Mouse (Mus musculus): Measurements from ENCODE around the gene Prokr2. TPM values are rescaled to one million over a fixed set of nuclear protein-coding genes. Genes with fewer than 3 reads are reported as not detected.

Gene Prokr2
- 1 to 10 TPM; 2.8 to 3.7 TPM for total RNA-seq (2021)

DNA sequence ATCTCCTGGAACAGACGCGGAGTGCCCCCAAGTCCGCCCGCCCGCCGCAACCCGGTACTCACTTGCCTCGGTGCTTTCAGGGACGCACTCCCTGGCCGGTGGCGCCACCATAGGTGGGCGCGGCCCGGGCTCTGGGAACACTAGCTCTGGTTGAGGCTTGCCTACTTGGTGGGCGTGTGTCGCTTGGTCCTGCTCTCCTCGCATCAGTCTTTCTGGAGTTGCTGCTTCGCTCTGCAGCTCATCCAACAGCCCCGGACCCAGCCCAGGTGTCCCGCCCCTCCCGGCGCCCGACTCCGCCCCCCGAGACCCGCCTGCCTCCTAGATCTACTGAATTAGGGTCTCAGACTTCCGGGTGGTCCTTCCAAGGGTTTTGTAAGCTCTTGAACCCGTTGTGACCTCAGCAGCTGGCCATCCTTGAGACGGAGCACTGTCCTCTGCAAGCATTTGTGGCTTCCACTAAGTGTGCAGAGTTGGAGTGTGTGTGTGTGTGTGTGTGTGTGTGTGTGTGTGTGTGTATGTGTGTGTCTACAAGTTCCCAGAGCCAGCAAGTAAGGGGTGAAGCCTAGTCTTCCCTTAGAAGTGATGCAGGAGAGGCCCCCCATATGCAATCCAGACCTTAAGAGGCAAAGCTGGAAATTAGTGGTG is at the start of gene Prokr2:
Prokr2 (minus strand) TSS at position 254 of the 645 bp plus-strand sequence.
- DNase-seq (ENCODE audit: extremely low spot score in 1 of 2, low spot score in 1 of 2) = no peak

- DNase-seq (ENCODE audit: extremely low spot score in 1 of 2, low spot score in 1 of 2) = no peak
These were observed 42.1 kb upstream of the Prokr2 start for GRCm38 (mm10) chr2:132427160-132427941.

GRCm38 (mm10) chr2:132425576-132425975 is 40.3 kb upstream of the Prokr2 start:
- no peak for DNase-seq (ENCODE audit: extremely low spot score in 1 of 2, low spot score in 1 of 2)

GRCm38 (mm10) chr2:132423411-132424047 is 38.3 kb upstream of the Prokr2 start:
- no peak for DNase-seq (ENCODE audit: extremely low spot score in 1 of 2, low spot score in 1 of 2)

GRCm38 (mm10) chr2:132422846-132423245 is 37.6 kb upstream of the Prokr2 start:
- no peak for DNase-seq (ENCODE audit: extremely low spot score in 1 of 2, low spot score in 1 of 2)

DNA sequence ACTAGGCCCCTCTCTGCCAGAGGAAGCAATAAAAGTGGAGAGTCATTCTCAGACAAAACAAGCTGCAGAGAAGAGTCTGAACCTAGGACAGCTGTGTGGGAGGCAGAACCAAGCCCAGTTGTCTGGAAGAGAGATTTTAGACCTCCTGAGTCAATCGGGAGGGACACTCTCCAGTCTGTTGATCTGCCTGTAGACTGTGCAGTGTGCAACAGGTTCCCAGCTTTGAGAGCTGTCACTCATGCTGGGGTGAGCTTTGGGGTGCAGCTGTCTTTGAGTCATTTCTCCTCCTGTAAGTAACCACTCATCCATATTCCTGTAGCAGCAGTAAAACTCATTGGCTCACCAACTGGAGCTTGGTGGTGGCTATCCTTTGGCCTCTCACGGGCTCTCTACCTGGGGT is 33.2 kb upstream of the Prokr2 start:
- no peak for DNase-seq (ENCODE audit: extremely low spot score in 1 of 2, low spot score in 1 of 2)

- no peak for DNase-seq (ENCODE audit: extremely low spot score in 1 of 2, low spot score in 1 of 2)
These were observed 24.9 kb upstream of the Prokr2 start for GRCm38 (mm10) chr2:132410126-132410525.

GRCm38 (mm10) chr2:132398136-132398535 is 12.9 kb upstream of the Prokr2 start:
- no peak for DNase-seq (ENCODE audit: extremely low spot score in 1 of 2, low spot score in 1 of 2)

- no peak for DNase-seq (ENCODE audit: extremely low spot score in 1 of 2, low spot score in 1 of 2)
These were observed 10.5 kb upstream of the Prokr2 start for GRCm38 (mm10) chr2:132395753-132396152.

- no peak for DNase-seq (ENCODE audit: extremely low spot score in 1 of 2, low spot score in 1 of 2)
These were observed 5.4 kb upstream of the Prokr2 start for GRCm38 (mm10) chr2:132390607-132391160.

GRCm38 (mm10) chr2:132389562-132389961 is 4.3 kb upstream of the Prokr2 start:
- DNase-seq (ENCODE audit: extremely low spot score in 1 of 2, low spot score in 1 of 2) = peak in 1 of 2 experiments; percentile 36

- DNase-seq (ENCODE audit: extremely low spot score in 1 of 2, low spot score in 1 of 2) = peak in 1 of 2 experiments; percentile 16
These were observed 595 bp downstream of the Prokr2 start for GRCm38 (mm10) chr2:132384511-132385193.

DNA sequence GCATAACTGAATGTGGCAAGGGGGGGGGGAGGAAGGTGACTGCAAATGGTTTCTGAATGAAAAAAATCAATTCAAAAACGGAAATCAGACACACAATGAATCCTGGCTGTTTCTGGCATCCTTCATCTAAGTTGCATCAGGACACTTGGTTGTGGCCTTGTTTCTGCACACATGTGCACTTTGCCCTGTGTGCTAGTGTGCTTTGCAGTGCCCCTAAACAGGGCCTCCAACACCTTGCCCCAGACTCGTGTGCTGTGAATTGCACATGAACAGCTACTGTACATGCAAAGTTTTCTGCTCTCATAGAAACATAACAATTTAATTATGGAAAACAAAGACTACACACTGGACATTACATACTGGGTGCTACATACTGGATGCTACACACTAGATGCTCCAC is 2.9 kb downstream of the Prokr2 start:
- no peak for DNase-seq (ENCODE audit: extremely low spot score in 1 of 2, low spot score in 1 of 2)

DNA sequence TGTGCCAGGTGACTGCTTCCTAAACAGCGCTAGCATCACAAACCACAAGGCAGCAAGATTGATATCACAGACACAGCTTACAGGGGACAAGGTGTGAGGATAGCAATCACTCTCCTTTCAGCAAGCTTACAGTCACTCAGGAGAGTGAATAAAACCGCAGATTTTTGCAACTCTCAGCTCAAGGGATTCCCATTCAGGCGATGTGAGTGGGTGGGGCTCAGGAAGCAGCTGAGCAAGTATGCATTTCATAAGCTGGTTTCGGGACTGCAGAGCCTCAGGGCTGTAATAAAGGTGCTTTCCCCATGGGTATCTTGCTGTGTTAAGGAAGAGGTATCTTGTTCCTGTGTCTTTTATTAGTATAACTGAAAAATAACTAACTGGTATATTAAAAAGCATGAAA is 5.6 kb downstream of the Prokr2 start:
- DNase-seq (ENCODE audit: extremely low spot score in 1 of 2, low spot score in 1 of 2) = no peak

GRCm38 (mm10) chr2:132378602-132379150 is 6.6 kb downstream of the Prokr2 start:
- no peak for DNase-seq (ENCODE audit: extremely low spot score in 1 of 2, low spot score in 1 of 2)

DNA sequence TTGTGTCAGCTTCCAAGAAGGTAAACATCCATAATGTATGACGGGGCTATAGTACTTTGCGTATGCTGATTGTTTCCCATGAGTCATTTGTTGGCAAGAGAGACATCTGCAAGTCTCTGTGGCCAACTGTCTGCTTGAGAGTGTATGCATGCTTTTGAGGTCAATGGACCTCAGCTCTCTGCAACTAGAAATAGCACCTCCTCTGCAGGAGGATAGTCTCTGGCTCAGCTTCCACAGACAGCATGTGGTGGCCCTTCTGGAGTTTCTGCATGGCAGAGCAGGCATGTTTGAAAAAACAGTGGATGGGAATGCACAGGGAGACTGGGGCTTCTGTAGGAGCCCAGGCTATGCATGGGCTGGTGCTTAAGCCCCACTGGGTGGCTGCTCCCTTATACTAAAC is 7.8 kb downstream of the Prokr2 start:
- peak in 1 of 2 experiments; percentile 29 for DNase-seq (ENCODE audit: extremely low spot score in 1 of 2, low spot score in 1 of 2)

DNA sequence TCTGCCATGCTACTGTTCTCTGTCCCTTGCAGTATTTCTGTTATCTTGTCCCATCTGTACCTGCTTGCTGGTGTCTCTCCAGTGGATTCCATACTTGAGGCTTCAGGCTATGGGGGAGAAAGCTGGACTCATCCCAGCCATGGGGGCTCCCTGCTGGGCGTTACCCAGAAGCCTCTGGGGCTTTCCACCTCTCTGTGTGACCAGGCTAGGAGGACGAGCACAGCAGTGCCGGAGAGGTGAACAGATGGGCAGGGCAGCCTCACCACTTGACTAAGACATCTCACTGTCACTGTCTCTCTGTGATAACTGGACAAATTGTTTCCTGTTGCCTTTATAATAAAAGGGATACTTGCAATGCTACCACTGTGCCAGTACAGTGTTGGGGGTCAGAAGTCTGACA is 9.5 kb downstream of the Prokr2 start:
- DNase-seq (ENCODE audit: extremely low spot score in 1 of 2, low spot score in 1 of 2) = no peak

DNA sequence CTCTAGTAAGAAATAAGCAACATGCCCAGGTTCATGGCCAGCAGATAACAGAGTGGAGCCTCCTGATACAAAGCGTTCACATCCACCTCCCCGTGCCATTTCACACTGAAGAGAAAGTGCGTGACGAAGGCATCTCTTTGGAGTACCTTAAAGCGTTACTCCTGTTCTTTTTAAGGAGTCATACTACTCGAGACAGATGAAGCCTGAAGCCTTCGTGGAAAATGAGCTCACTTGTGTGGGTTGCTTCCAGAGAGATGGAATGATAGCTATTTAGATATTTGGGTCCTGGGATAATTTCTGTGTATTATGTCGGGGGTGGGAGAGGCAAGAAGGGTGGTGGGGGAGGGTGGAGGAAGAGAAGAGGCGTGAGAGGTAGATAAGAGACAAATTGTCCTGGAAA is 10.1 kb downstream of the Prokr2 start:
- no peak for DNase-seq (ENCODE audit: extremely low spot score in 1 of 2, low spot score in 1 of 2)

GRCm38 (mm10) chr2:132373748-132374147 is 11.5 kb downstream of the Prokr2 start:
- DNase-seq (ENCODE audit: extremely low spot score in 1 of 2, low spot score in 1 of 2) = no peak

DNA sequence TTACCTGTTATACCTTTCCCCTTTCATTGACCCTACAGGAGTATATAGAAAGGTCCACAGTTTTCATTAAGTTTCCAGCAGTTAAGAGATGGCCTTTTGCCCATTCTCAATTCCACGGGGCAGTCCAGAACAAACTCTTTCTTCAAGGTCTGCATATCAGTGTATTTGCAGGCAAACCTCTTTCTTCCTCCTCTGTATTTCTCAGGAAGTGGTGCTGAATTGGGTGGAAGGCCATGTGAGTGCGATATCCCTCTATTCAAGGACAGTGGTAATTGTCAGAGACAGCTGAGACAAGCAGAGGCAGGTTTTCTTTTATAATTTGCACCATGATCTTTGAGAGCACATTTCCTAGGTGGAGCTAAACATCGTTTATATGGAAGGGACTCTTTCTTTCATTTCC is 16.8 kb downstream of the Prokr2 start:
- no peak for DNase-seq (ENCODE audit: extremely low spot score in 1 of 2, low spot score in 1 of 2)
